Mouse (Mus musculus): Measurements from ENCODE around the gene Gdpd3. TPM values are rescaled to one million over a fixed set of nuclear protein-coding genes. Genes with fewer than 3 reads are reported as not detected.

Gdpd3 gene
- polyA plus RNA-seq, 1 experiment from 2014 or later, result 11.1 TPM

GRCm38 (mm10) chr7:126767001-126767400 is 867 bp downstream of the Gdpd3 start:
- Histone ChIP-seq H3K27ac (ENCODE audit: low read length) (no peak overlapping the region), H3K4me1 (ENCODE audit: control insufficient read depth, insufficient read depth, low read length) (peaks cover 19% of the 10 kb centered on the region), H3K36me3 (ENCODE audit: control insufficient read depth, insufficient read depth, low read length) (peaks cover 26% of the 10 kb centered on the region), H3K4me2 (ENCODE audit: low read depth, low read length) (no peak overlapping the region), H3K4me3 (replicated peaks; ENCODE audit: low read length) (no peak overlapping the region), H3K9me3 (replicated peaks; ENCODE audit: control insufficient read depth, low read length) (no peaks in the 10 kb centered on the region), H3K27me3 (ENCODE audit: control insufficient read depth, insufficient read depth, low read length) (no peaks in the 10 kb centered on the region), H3K9ac (ENCODE audit: low read length) (no peak overlapping the region)
- ATAC-seq (ENCODE audit: insufficient read depth, low FRiP score), result no peak
- 90% methylated on average over 8 of the region's 8 CpGs for WGBS

GRCm38 (mm10) chr7:126770784-126771183 is 4.7 kb downstream of the Gdpd3 start:
- no peak overlapping the region for H3K9ac ChIP-seq (ENCODE audit: low read length)
- ATAC-seq (ENCODE audit: insufficient read depth, low FRiP score), result no peak
- H3K4me3 ChIP-seq (replicated peaks; ENCODE audit: low read length), result no peak overlapping the region
- H3K27ac ChIP-seq (ENCODE audit: low read length), result no peak overlapping the region
- peaks cover 8% of the 10 kb centered on the region for H3K4me1 ChIP-seq (ENCODE audit: control insufficient read depth, insufficient read depth, low read length)
- 83% methylated on average over 12 of the region's 12 CpGs for WGBS
- no peak overlapping the region for H3K4me2 ChIP-seq (ENCODE audit: low read depth, low read length)
- H3K9me3 ChIP-seq (replicated peaks; ENCODE audit: control insufficient read depth, low read length), result no peaks in the 10 kb centered on the region
- no peaks in the 10 kb centered on the region for H3K27me3 ChIP-seq (ENCODE audit: control insufficient read depth, insufficient read depth, low read length)
- H3K36me3 ChIP-seq (ENCODE audit: control insufficient read depth, insufficient read depth, low read length), result peaks cover 8% of the 10 kb centered on the region; the same call in 1 of the 2 replicates

- Histone ChIP-seq H3K4me3 (replicated peaks; ENCODE audit: low read length) (no peak overlapping the region), H3K36me3 (ENCODE audit: control insufficient read depth, insufficient read depth, low read length) (peaks cover 8% of the 10 kb centered on the region; the same call in 1 of the 2 replicates), H3K27ac (ENCODE audit: low read length) (no peak overlapping the region), H3K9me3 (replicated peaks; ENCODE audit: control insufficient read depth, low read length) (no peaks in the 10 kb centered on the region), H3K27me3 (ENCODE audit: control insufficient read depth, insufficient read depth, low read length) (no peaks in the 10 kb centered on the region), H3K4me2 (ENCODE audit: low read depth, low read length) (no peak overlapping the region), H3K4me1 (ENCODE audit: control insufficient read depth, insufficient read depth, low read length) (peaks cover 15% of the 10 kb centered on the region), H3K9ac (ENCODE audit: low read length) (no peak overlapping the region)
- ATAC-seq (ENCODE audit: insufficient read depth, low FRiP score), result no peak
- WGBS, result 78% methylated on average over 2 of the region's 2 CpGs
Observed at GRCm38 (mm10) chr7:126773351-126773750, 7.2 kb downstream of the Gdpd3 start.

- no peak overlapping the region for H3K9ac ChIP-seq (ENCODE audit: low read length)
- H3K9me3 ChIP-seq (replicated peaks; ENCODE audit: control insufficient read depth, low read length), result no peaks in the 10 kb centered on the region
- peaks cover 8% of the 10 kb centered on the region; the same call in 1 of the 2 replicates for H3K36me3 ChIP-seq (ENCODE audit: control insufficient read depth, insufficient read depth, low read length)
- no peak for ATAC-seq (ENCODE audit: insufficient read depth, low FRiP score)
- H3K4me2 ChIP-seq (ENCODE audit: low read depth, low read length), result no peak overlapping the region
- WGBS, result 56% methylated on average over 2 of the region's 2 CpGs
- H3K4me3 ChIP-seq (replicated peaks; ENCODE audit: low read length), result no peak overlapping the region
- H3K4me1 ChIP-seq (ENCODE audit: control insufficient read depth, insufficient read depth, low read length), result peaks cover 15% of the 10 kb centered on the region
- H3K27ac ChIP-seq (ENCODE audit: low read length), result no peak overlapping the region
- no peaks in the 10 kb centered on the region for H3K27me3 ChIP-seq (ENCODE audit: control insufficient read depth, insufficient read depth, low read length)
Observed at GRCm38 (mm10) chr7:126774463-126774862, 8.3 kb downstream of the Gdpd3 start.

- H3K27me3 ChIP-seq (ENCODE audit: control insufficient read depth, insufficient read depth, low read length), result no peaks in the 10 kb centered on the region
- H3K4me3 ChIP-seq (replicated peaks; ENCODE audit: low read length), result no peak overlapping the region
- H3K4me1 ChIP-seq (ENCODE audit: control insufficient read depth, insufficient read depth, low read length), result peaks cover 24% of the 10 kb centered on the region
- H3K9me3 ChIP-seq (replicated peaks; ENCODE audit: control insufficient read depth, low read length), result no peaks in the 10 kb centered on the region
- no peak for ATAC-seq (ENCODE audit: insufficient read depth, low FRiP score)
- WGBS, result 74% methylated on average over 10 of the region's 10 CpGs
- H3K36me3 ChIP-seq (ENCODE audit: control insufficient read depth, insufficient read depth, low read length), result no peaks in the 10 kb centered on the region
- peak overlapping the region; percentile 89 for H3K27ac ChIP-seq (ENCODE audit: low read length)
- no peak overlapping the region for H3K4me2 ChIP-seq (ENCODE audit: low read depth, low read length)
- no peak overlapping the region for H3K9ac ChIP-seq (ENCODE audit: low read length)
Observed at GRCm38 (mm10) chr7:126775185-126775977, 9.2 kb downstream of the Gdpd3 start.

- Histone ChIP-seq H3K36me3 (ENCODE audit: control insufficient read depth, insufficient read depth, low read length) (no peaks in the 10 kb centered on the region), H3K4me2 (ENCODE audit: low read depth, low read length) (peak overlapping the region; percentile 95), H3K4me3 (replicated peaks; ENCODE audit: low read length) (no peak overlapping the region), H3K9me3 (replicated peaks; ENCODE audit: control insufficient read depth, low read length) (no peaks in the 10 kb centered on the region), H3K4me1 (ENCODE audit: control insufficient read depth, insufficient read depth, low read length) (peaks cover 25% of the 10 kb centered on the region), H3K9ac (ENCODE audit: low read length) (peak overlapping the region; percentile 88; the same call in 1 of the 2 replicates), H3K27ac (ENCODE audit: low read length) (peak overlapping the region; percentile 89), H3K27me3 (ENCODE audit: control insufficient read depth, insufficient read depth, low read length) (no peaks in the 10 kb centered on the region)
- no peak for ATAC-seq (ENCODE audit: insufficient read depth, low FRiP score)
- WGBS, result 53% methylated on average over 3 of the region's 3 CpGs
Observed at GRCm38 (mm10) chr7:126775978-126776234, 9.8 kb downstream of the Gdpd3 start.

- Histone ChIP-seq H3K4me1 (ENCODE audit: control insufficient read depth, insufficient read depth, low read length) (peaks cover 32% of the 10 kb centered on the region), H3K27me3 (ENCODE audit: control insufficient read depth, insufficient read depth, low read length) (no peaks in the 10 kb centered on the region), H3K4me3 (replicated peaks; ENCODE audit: low read length) (peak within 1 kb of the TSS; percentile 70), H3K9ac (ENCODE audit: low read length) (peak within 1 kb of the TSS; percentile 88), H3K4me2 (ENCODE audit: low read depth, low read length) (peak within 1 kb of the TSS; percentile 95), H3K36me3 (ENCODE audit: control insufficient read depth, insufficient read depth, low read length) (no peaks in the 10 kb centered on the region), H3K9me3 (replicated peaks; ENCODE audit: control insufficient read depth, low read length) (no peaks in the 10 kb centered on the region), H3K27ac (ENCODE audit: low read length) (peak within 1 kb of the TSS; percentile 89)
- peak; percentile 94 for ATAC-seq (ENCODE audit: insufficient read depth, low FRiP score)
- under 1% methylated on average over 37 of the region's 37 CpGs for WGBS
Observed at GRCm38 (mm10) chr7:126776598-126777057, 10.5 kb downstream of the Gdpd3 start, which contains the start of gene Ypel3. Gene Ypel3 (plus strand): TSS chr7:126776955.

GRCm38 (mm10) chr7:126777476-126777875 is 11.3 kb downstream of the Gdpd3 start:
- peak overlapping the region; percentile 88 for H3K9ac ChIP-seq (ENCODE audit: low read length)
- H3K27ac ChIP-seq (ENCODE audit: low read length), result peak overlapping the region; percentile 67
- 51% methylated on average over 10 of the region's 10 CpGs for WGBS
- no peaks in the 10 kb centered on the region for H3K27me3 ChIP-seq (ENCODE audit: control insufficient read depth, insufficient read depth, low read length)
- peak overlapping the region; percentile 70 for H3K4me3 ChIP-seq (replicated peaks; ENCODE audit: low read length)
- H3K4me2 ChIP-seq (ENCODE audit: low read depth, low read length), result peak overlapping the region; percentile 95
- no peaks in the 10 kb centered on the region for H3K36me3 ChIP-seq (ENCODE audit: control insufficient read depth, insufficient read depth, low read length)
- no peak for ATAC-seq (ENCODE audit: insufficient read depth, low FRiP score)
- no peaks in the 10 kb centered on the region for H3K9me3 ChIP-seq (replicated peaks; ENCODE audit: control insufficient read depth, low read length)
- H3K4me1 ChIP-seq (ENCODE audit: control insufficient read depth, insufficient read depth, low read length), result peaks cover 34% of the 10 kb centered on the region

- no peak for ATAC-seq (ENCODE audit: insufficient read depth, low FRiP score)
- Histone ChIP-seq H3K4me2 (ENCODE audit: low read depth, low read length) (peak overlapping the region; percentile 95), H3K27ac (ENCODE audit: low read length) (no peak overlapping the region), H3K9ac (ENCODE audit: low read length) (peak overlapping the region; percentile 88; the same call in 1 of the 2 replicates), H3K27me3 (ENCODE audit: control insufficient read depth, insufficient read depth, low read length) (no peaks in the 10 kb centered on the region), H3K4me1 (ENCODE audit: control insufficient read depth, insufficient read depth, low read length) (peaks cover 34% of the 10 kb centered on the region), H3K4me3 (replicated peaks; ENCODE audit: low read length) (no peak overlapping the region), H3K9me3 (replicated peaks; ENCODE audit: control insufficient read depth, low read length) (no peaks in the 10 kb centered on the region), H3K36me3 (ENCODE audit: control insufficient read depth, insufficient read depth, low read length) (no peaks in the 10 kb centered on the region)
- WGBS, result 78% methylated on average over 3 of the region's 3 CpGs
Observed at GRCm38 (mm10) chr7:126778147-126778546, 12.0 kb downstream of the Gdpd3 start.
